Mouse (Mus musculus) frontal cortex, adult 2 months (tissue): ENCODE results near the gene Card11. TPM values are rescaled to one million over a fixed set of nuclear protein-coding genes. Genes with fewer than 3 reads are reported as not detected.
A peak's percentile ranks its signal among the peaks of the same experiment; 100 is the strongest.

Experiments
- DNase-seq, 2 experiments: peaks; one replicate each; pipeline ENCODE4 v3.0.0; 2022; ENCODE audit warnings: low spot score in 1 of 2; ENCODE audit errors: extremely low spot score in 1 of 2
- polyA plus RNA-seq: library from polyadenylated mRNA; depleted of rRNA; stranded (reverse); fragments of >200 nt; gene quantifications from 2 replicates; pipeline ENCODE4 v1.2.3, GENCODE M21; 2012

Card11 gene
- polyA plus RNA-seq, 1 experiment, result 0.20 TPM

- DNase-seq, result no peak
These were observed 68.7 kb downstream of the Card11 start for GRCm38 (mm10) chr5:140931523-140932229.

GRCm38 (mm10) chr5:140918519-140918918, 81.9 kb downstream of the Card11 start:
- no peak for DNase-seq

GRCm38 (mm10) chr5:140917807-140918206, 82.6 kb downstream of the Card11 start:
- DNase-seq, result no peak

- DNase-seq, result no peak
These were observed 89.5 kb downstream of the Card11 start for GRCm38 (mm10) chr5:140910841-140911240.

GRCm38 (mm10) chr5:140900866-140901265, 99.5 kb downstream of the Card11 start:
- no peak for DNase-seq

- no peak for DNase-seq
These were observed 109.3 kb downstream of the Card11 start for GRCm38 (mm10) chr5:140891080-140891479.

- DNase-seq, result no peak
These were observed 110.3 kb downstream of the Card11 start for GRCm38 (mm10) chr5:140890050-140890449.

GRCm38 (mm10) chr5:140889539-140889938, 110.8 kb downstream of the Card11 start:
- DNase-seq, result peak in 1 of 2 experiments; percentile 41

GRCm38 (mm10) chr5:140887871-140888270, 112.5 kb downstream of the Card11 start:
- DNase-seq, result no peak

GRCm38 (mm10) chr5:140884966-140885365, 115.4 kb downstream of the Card11 start:
- no peak for DNase-seq

- no peak for DNase-seq
These were observed 118.0 kb downstream of the Card11 start for GRCm38 (mm10) chr5:140882391-140882790.

GRCm38 (mm10) chr5:140880151-140880550, 120.2 kb downstream of the Card11 start:
- DNase-seq, result no peak

GRCm38 (mm10) chr5:140878644-140879043, 121.7 kb downstream of the Card11 start:
- no peak for DNase-seq

GRCm38 (mm10) chr5:140873736-140874307, 126.6 kb downstream of the Card11 start:
- DNase-seq, result no peak

- DNase-seq, result peak in 1 of 2 experiments; percentile 51
These were observed 127.3 kb downstream of the Card11 start for GRCm38 (mm10) chr5:140873039-140873551.

GRCm38 (mm10) chr5:140872532-140873038, 127.8 kb downstream of the Card11 start:
- DNase-seq, result no peak

- no peak for DNase-seq
These were observed 129.1 kb downstream of the Card11 start for GRCm38 (mm10) chr5:140871241-140871640.

- DNase-seq, result peak; percentile 58 to 87
These were observed 131.3 kb downstream of the Card11 start for GRCm38 (mm10) chr5:140869034-140869433.

- no peak for DNase-seq
These were observed 140.7 kb downstream of the Card11 start for GRCm38 (mm10) chr5:140859730-140860129.

- no peak for DNase-seq
These were observed 142.0 kb downstream of the Card11 start for GRCm38 (mm10) chr5:140858335-140858734.

- DNase-seq, result no peak
These were observed 142.8 kb downstream of the Card11 start for GRCm38 (mm10) chr5:140857432-140858154.
